Mouse (Mus musculus): Measurements from ENCODE around the gene Cela2a.

DNA sequence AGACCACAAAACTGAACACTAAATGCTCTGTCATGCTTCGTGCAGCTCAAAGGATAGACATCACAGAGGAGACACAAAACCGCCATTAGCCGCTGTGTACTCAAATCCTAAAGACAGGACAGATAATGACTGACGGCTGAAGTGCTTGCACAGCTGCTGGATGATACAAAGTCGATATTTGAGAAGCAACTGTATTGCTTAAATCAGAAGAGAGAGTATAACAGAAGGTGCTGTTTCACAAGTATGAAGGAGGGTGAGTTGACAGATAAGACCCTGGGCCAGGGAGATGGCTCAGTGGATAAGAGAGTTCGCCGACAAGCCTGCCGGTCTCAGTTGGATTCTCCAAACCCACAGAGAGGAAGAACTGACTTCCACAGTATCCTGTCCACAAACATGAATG lies 54.1 kb downstream of the Cela2a start:
- TF ChIP-seq CTCF (IDR thresholded peaks at IDR 0.05; ENCODE audit: borderline replicate concordance, insufficient read depth, low read depth, low read length) (no peak), POLR2A (IDR thresholded peaks at IDR 0.05; ENCODE audit: borderline replicate concordance, insufficient read depth, low read length) (no peak)

Data from cerebellum, adult 2 months (tissue).